In genomic region chr1:61711523-61711922, GRCm38 (mm10) we compare ENCODE assay signal across 32 mouse cellular contexts.
"Had no signal": no experiment of that assay in that cellular context is flagged by ENCODE, and none has a peak within 500 bp of the region (broad histone marks: within the 10 kb centered on the region; RNA-seq: fewer than 3 reads in every experiment).

No protein-coding gene starts in this region.

- H3K4me3 ChIP-seq: limb, embryonic 10.5 days; limb, embryonic 12.5 days; limb, embryonic 13.5 days; limb, embryonic 15.5 days; liver, embryonic 12.5 days; liver, embryonic 13.5 days; liver, embryonic 15.5 days; lung, embryonic 15.5 days; megakaryocyte, embryonic 14.5 days; midbrain, embryonic 10.5 days; midbrain, embryonic 12.5 days; midbrain, embryonic 13.5 days; midbrain, embryonic 15.5 days; myocyte; neural tube, embryonic 12.5 days had no signal

- DNase-seq: left cerebral cortex, postnatal 4 days; liver; liver, embryonic 13.5 days; liver, postnatal 0 days; lung, adult 18-20 months; lung, adult 2 months; lung, embryonic 14.5 days; lung, postnatal 10 days; lung, postnatal 14 days; lung, postnatal 36 days; lung, postnatal 4 days; midbrain, embryonic 14.5 days had no signal

- H3K4me1 ChIP-seq: limb, embryonic 15.5 days; liver, embryonic 12.5 days; liver, embryonic 13.5 days; liver, embryonic 15.5 days; lung, embryonic 15.5 days; midbrain, embryonic 12.5 days; midbrain, embryonic 13.5 days; midbrain, embryonic 15.5 days; neural tube, embryonic 12.5 days had no signal

- H3K4me2 ChIP-seq: limb, embryonic 12.5 days; limb, embryonic 13.5 days; limb, embryonic 15.5 days; liver, embryonic 11.5 days; liver, embryonic 12.5 days; liver, embryonic 13.5 days; liver, embryonic 15.5 days; lung, embryonic 14.5 days; lung, embryonic 15.5 days; midbrain, embryonic 11.5 days; midbrain, embryonic 12.5 days; midbrain, embryonic 13.5 days; midbrain, embryonic 15.5 days; neural tube, embryonic 12.5 days had no signal

- H3K27ac ChIP-seq: limb, embryonic 10.5 days; limb, embryonic 12.5 days; limb, embryonic 13.5 days; limb, embryonic 15.5 days; liver, embryonic 12.5 days; liver, embryonic 13.5 days; liver, embryonic 14.5 days; liver, embryonic 15.5 days; lung, embryonic 15.5 days; macrophage; midbrain, embryonic 10.5 days; midbrain, embryonic 12.5 days; midbrain, embryonic 13.5 days; midbrain, embryonic 15.5 days; neural tube, embryonic 12.5 days had no signal

- H3K9ac ChIP-seq: limb, embryonic 12.5 days; limb, embryonic 13.5 days; limb, embryonic 15.5 days; liver, embryonic 12.5 days; liver, embryonic 13.5 days; liver, embryonic 14.5 days; liver, embryonic 15.5 days; liver, postnatal 0 days; lung, embryonic 14.5 days; lung, embryonic 15.5 days; midbrain, embryonic 12.5 days; midbrain, embryonic 13.5 days; midbrain, embryonic 15.5 days; neural tube, embryonic 12.5 days had no signal

- ATAC-seq: liver, embryonic 12.5 days; liver, postnatal 0 days; lung, postnatal 0 days; midbrain, embryonic 13.5 days; midbrain, embryonic 15.5 days; midbrain, embryonic 16.5 days had no signal

- H3K27me3 ChIP-seq: limb, embryonic 13.5 days; limb, embryonic 15.5 days; liver, embryonic 12.5 days; liver, embryonic 13.5 days; liver, embryonic 15.5 days; lung, embryonic 15.5 days; megakaryocyte, embryonic 14.5 days; midbrain, embryonic 12.5 days; midbrain, embryonic 13.5 days; midbrain, embryonic 15.5 days; neural tube, embryonic 12.5 days had no signal

- H3K36me3 ChIP-seq: limb, embryonic 10.5 days; limb, embryonic 12.5 days; limb, embryonic 13.5 days; limb, embryonic 15.5 days; liver, embryonic 12.5 days; liver, embryonic 13.5 days; liver, embryonic 15.5 days; lung, embryonic 15.5 days; midbrain, embryonic 10.5 days; midbrain, embryonic 12.5 days; midbrain, embryonic 13.5 days; midbrain, embryonic 15.5 days; neural tube, embryonic 12.5 days had no signal

- H3K9me3 ChIP-seq: limb, embryonic 10.5 days; limb, embryonic 12.5 days; limb, embryonic 13.5 days; limb, embryonic 15.5 days; liver, embryonic 12.5 days; liver, embryonic 13.5 days; liver, embryonic 15.5 days; lung, embryonic 15.5 days; megakaryocyte, embryonic 14.5 days; midbrain, embryonic 10.5 days; midbrain, embryonic 12.5 days; midbrain, embryonic 13.5 days; midbrain, embryonic 15.5 days; neural tube, embryonic 12.5 days had no signal
